Mouse (Mus musculus): ENCODE data around the gene Dnase2a. TPM values are rescaled to one million over a fixed set of nuclear protein-coding genes. Genes with fewer than 3 reads are reported as not detected.

The Dnase2a gene
- polyA plus RNA-seq (2015; fragmentation: Nextera tagmentation; extraction: Ambion mirVana) = 11.4 and 12.7 TPM in 2 replicates

GRCm38 (mm10) chr8:84908421-84909161 is at the start of gene Dnase2a:
Gene Dnase2a (plus strand): TSS chr8:84908560.
- WGBS (ENCODE audit: insufficient replicate concordance) = under 1% methylated on average over 45 of the region's 45 CpGs
- peak within 1 kb of the TSS; percentile 67 for H3K4me3 ChIP-seq (replicated peaks)
- peak within 1 kb of the TSS; percentile 88 for H3K27ac ChIP-seq (replicated peaks)
- peaks cover 53% of the 10 kb centered on the region for H3K36me3 ChIP-seq (replicated peaks)
- ATAC-seq (ENCODE audit: insufficient read depth) = peak; percentile 90
- H3K9me3 ChIP-seq (replicated peaks) = no peaks in the 10 kb centered on the region
- H3K4me2 ChIP-seq = peak within 1 kb of the TSS; percentile 88
- peaks cover 80% of the 10 kb centered on the region for H3K4me1 ChIP-seq (replicated peaks)
- H3K27me3 ChIP-seq = peaks cover 26% of the 10 kb centered on the region
- peak within 1 kb of the TSS; percentile 81 for H3K9ac ChIP-seq

- Histone ChIP-seq H3K36me3 (replicated peaks) (peaks cover 39% of the 10 kb centered on the region), H3K27me3 (no peaks in the 10 kb centered on the region), H3K27ac (replicated peaks) (peak within 1 kb of the TSS; percentile 84), H3K4me1 (replicated peaks) (peaks cover 40% of the 10 kb centered on the region), H3K4me2 (peak within 1 kb of the TSS; percentile 99), H3K9me3 (replicated peaks) (no peaks in the 10 kb centered on the region), H3K9ac (peak within 1 kb of the TSS; percentile 60), H3K4me3 (replicated peaks) (peak within 1 kb of the TSS; percentile 66)
- 6% methylated on average over 46 of the region's 46 CpGs for WGBS (ENCODE audit: insufficient replicate concordance)
- ATAC-seq (ENCODE audit: insufficient read depth) = peak; percentile 76
These were observed 36.7 kb upstream of the Dnase2a start, which contains the start of gene Syce2 for GRCm38 (mm10) chr8:84871376-84872308. Gene Syce2 (plus strand): TSS chr8:84872111.

- no peaks in the 10 kb centered on the region for H3K27me3 ChIP-seq
- 2% methylated on average over 54 of the region's 54 CpGs for WGBS (ENCODE audit: insufficient replicate concordance)
- H3K4me1 ChIP-seq (replicated peaks) = peaks cover 45% of the 10 kb centered on the region
- peak overlapping the region; percentile 99 for H3K4me2 ChIP-seq
- no peaks in the 10 kb centered on the region for H3K9me3 ChIP-seq (replicated peaks)
- peak; percentile 62 for ATAC-seq (ENCODE audit: insufficient read depth)
- peak overlapping the region; percentile 84 for H3K27ac ChIP-seq (replicated peaks)
- peak overlapping the region; percentile 66 for H3K4me3 ChIP-seq (replicated peaks)
- H3K36me3 ChIP-seq (replicated peaks) = peaks cover 31% of the 10 kb centered on the region
- H3K9ac ChIP-seq = peak overlapping the region; percentile 60
These were observed 35.9 kb upstream of the Dnase2a start for GRCm38 (mm10) chr8:84872309-84872965.

- peak overlapping the region; percentile 66 for H3K4me3 ChIP-seq (replicated peaks)
- peak overlapping the region; percentile 60 for H3K9ac ChIP-seq
- H3K4me1 ChIP-seq (replicated peaks) = peaks cover 50% of the 10 kb centered on the region
- H3K4me2 ChIP-seq = peak overlapping the region; percentile 99
- peaks cover 30% of the 10 kb centered on the region for H3K36me3 ChIP-seq (replicated peaks)
- H3K27me3 ChIP-seq = no peaks in the 10 kb centered on the region
- WGBS (ENCODE audit: insufficient replicate concordance) = 63% methylated on average over 4 of the region's 4 CpGs
- ATAC-seq (ENCODE audit: insufficient read depth) = no peak
- no peaks in the 10 kb centered on the region for H3K9me3 ChIP-seq (replicated peaks)
- peak overlapping the region; percentile 84; the same call in 1 of the 2 replicates for H3K27ac ChIP-seq (replicated peaks)
These were observed 35.3 kb upstream of the Dnase2a start for GRCm38 (mm10) chr8:84873016-84873415.

GRCm38 (mm10) chr8:84874339-84874738 is 34.0 kb upstream of the Dnase2a start:
- Histone ChIP-seq H3K27ac (replicated peaks) (peak overlapping the region; percentile 63), H3K9ac (no peak overlapping the region), H3K27me3 (no peaks in the 10 kb centered on the region), H3K36me3 (replicated peaks) (peaks cover 18% of the 10 kb centered on the region), H3K9me3 (replicated peaks) (no peaks in the 10 kb centered on the region), H3K4me3 (replicated peaks) (no peak overlapping the region), H3K4me1 (replicated peaks) (peaks cover 59% of the 10 kb centered on the region), H3K4me2 (no peak overlapping the region)
- no peak for ATAC-seq (ENCODE audit: insufficient read depth)
- 50% methylated on average over 3 of the region's 3 CpGs for WGBS (ENCODE audit: insufficient replicate concordance)

GRCm38 (mm10) chr8:84877297-84878035 is 30.9 kb upstream of the Dnase2a start:
- ATAC-seq (ENCODE audit: insufficient read depth) = no peak
- H3K27ac ChIP-seq (replicated peaks) = no peak overlapping the region; the same call in 1 of the 2 replicates
- peaks cover 45% of the 10 kb centered on the region for H3K4me1 ChIP-seq (replicated peaks)
- 74% methylated on average over 3 of the region's 3 CpGs for WGBS (ENCODE audit: insufficient replicate concordance)
- H3K9ac ChIP-seq = no peak overlapping the region
- H3K36me3 ChIP-seq (replicated peaks) = peaks cover 17% of the 10 kb centered on the region; the same call in 1 of the 2 replicates
- H3K27me3 ChIP-seq = no peaks in the 10 kb centered on the region
- H3K4me2 ChIP-seq = no peak overlapping the region
- H3K4me3 ChIP-seq (replicated peaks) = no peak overlapping the region
- no peaks in the 10 kb centered on the region for H3K9me3 ChIP-seq (replicated peaks)

GRCm38 (mm10) chr8:84878915-84879314 is 29.4 kb upstream of the Dnase2a start:
- H3K36me3 ChIP-seq (replicated peaks) = peaks cover 17% of the 10 kb centered on the region; the same call in 1 of the 2 replicates
- no peak overlapping the region for H3K4me3 ChIP-seq (replicated peaks)
- H3K27me3 ChIP-seq = no peaks in the 10 kb centered on the region
- peaks cover 30% of the 10 kb centered on the region for H3K4me1 ChIP-seq (replicated peaks)
- no peaks in the 10 kb centered on the region for H3K9me3 ChIP-seq (replicated peaks)
- WGBS (ENCODE audit: insufficient replicate concordance) = 55% methylated on average over 1 of the region's 1 CpGs
- no peak overlapping the region for H3K4me2 ChIP-seq
- ATAC-seq (ENCODE audit: insufficient read depth) = peak; percentile 69
- H3K9ac ChIP-seq = no peak overlapping the region
- 0 out of 2 replicates have a peak overlapping the region, but pooled peaks have one; percentile 25 for H3K27ac ChIP-seq (replicated peaks)

- no peaks in the 10 kb centered on the region for H3K9me3 ChIP-seq (replicated peaks)
- no peak overlapping the region for H3K4me3 ChIP-seq (replicated peaks)
- peaks cover 14% of the 10 kb centered on the region for H3K4me1 ChIP-seq (replicated peaks)
- 47% methylated on average over 4 of the region's 4 CpGs for WGBS (ENCODE audit: insufficient replicate concordance)
- no peak overlapping the region for H3K4me2 ChIP-seq
- no peaks in the 10 kb centered on the region for H3K27me3 ChIP-seq
- no peak overlapping the region; the same call in 1 of the 2 replicates for H3K27ac ChIP-seq (replicated peaks)
- ATAC-seq (ENCODE audit: insufficient read depth) = no peak
- H3K36me3 ChIP-seq (replicated peaks) = peaks cover 56% of the 10 kb centered on the region
- H3K9ac ChIP-seq = no peak overlapping the region
These were observed 23.6 kb upstream of the Dnase2a start for GRCm38 (mm10) chr8:84884728-84885127.

- no peak for ATAC-seq (ENCODE audit: insufficient read depth)
- Histone ChIP-seq H3K4me2 (no peak overlapping the region), H3K27ac (replicated peaks) (no peak overlapping the region), H3K9ac (no peak overlapping the region), H3K4me3 (replicated peaks) (no peak overlapping the region), H3K27me3 (no peaks in the 10 kb centered on the region), H3K9me3 (replicated peaks) (no peaks in the 10 kb centered on the region), H3K4me1 (replicated peaks) (peaks cover 34% of the 10 kb centered on the region), H3K36me3 (replicated peaks) (peaks cover 72% of the 10 kb centered on the region)
- 79% methylated on average over 3 of the region's 3 CpGs for WGBS (ENCODE audit: insufficient replicate concordance)
These were observed 20.1 kb upstream of the Dnase2a start for GRCm38 (mm10) chr8:84888280-84888679.

- Histone ChIP-seq H3K27ac (replicated peaks) (peak overlapping the region; percentile 35; the same call in 1 of the 2 replicates), H3K4me2 (no peak overlapping the region), H3K36me3 (replicated peaks) (peaks cover 70% of the 10 kb centered on the region), H3K9me3 (replicated peaks) (no peaks in the 10 kb centered on the region), H3K4me3 (replicated peaks) (no peak overlapping the region), H3K4me1 (replicated peaks) (peaks cover 41% of the 10 kb centered on the region), H3K27me3 (no peaks in the 10 kb centered on the region), H3K9ac (no peak overlapping the region)
- no peak for ATAC-seq (ENCODE audit: insufficient read depth)
- 82% methylated on average over 1 of the region's 1 CpGs for WGBS (ENCODE audit: insufficient replicate concordance)
These were observed 19.2 kb upstream of the Dnase2a start for GRCm38 (mm10) chr8:84889141-84889540.
